ENCODE assay signal across 10 mouse cellular contexts in genomic region chr7:37931631-37932030, GRCm38 (mm10).
DNase-seq lines count a peak whose midpoint lies in the region; ATAC-seq and TF ChIP-seq lines count a peak whose summit lies in the region.
"Had no signal": no experiment of that assay in that cellular context is flagged by ENCODE, and none has a peak within 500 bp of the region (broad histone marks: within the 10 kb centered on the region; RNA-seq: fewer than 3 reads in every experiment).

No protein-coding gene starts in this region.

- 18% methylated on average over 3 of the region's 3 CpGs for WGBS in hindbrain, embryonic 11.5 days
- 16% methylated on average over 3 of the region's 3 CpGs for WGBS in hindbrain, embryonic 16.5 days
- WGBS in embryonic facial prominence, embryonic 13.5 days = 23% methylated on average over 3 of the region's 3 CpGs
- 46% methylated on average over 3 of the region's 3 CpGs for WGBS in liver, embryonic 14.5 days (ENCODE audit: insufficient replicate concordance)

- peak overlapping the region; percentile 64 for H3K27ac ChIP-seq in hindbrain, embryonic 11.5 days (ENCODE audit: low read depth, low read length)
- no peak overlapping the region for H3K27ac ChIP-seq in hindbrain, embryonic 16.5 days (ENCODE audit: low read depth, low read length)
- peak overlapping the region; percentile 48; the same call in 1 of the 2 replicates for H3K27ac ChIP-seq in embryonic facial prominence, embryonic 13.5 days
- no peak overlapping the region for H3K27ac ChIP-seq in liver, embryonic 14.5 days

- no peaks in the 10 kb centered on the region for H3K36me3 ChIP-seq in hindbrain, embryonic 11.5 days (ENCODE audit: control insufficient read depth, insufficient read depth, low read length)
- no peaks in the 10 kb centered on the region for H3K36me3 ChIP-seq in hindbrain, embryonic 16.5 days (ENCODE audit: control insufficient read depth, insufficient read depth, low read length)
- no peaks in the 10 kb centered on the region for H3K36me3 ChIP-seq in embryonic facial prominence, embryonic 13.5 days
- no peaks in the 10 kb centered on the region for H3K36me3 ChIP-seq in liver, embryonic 14.5 days (replicated peaks; ENCODE audit: control insufficient read depth, insufficient read depth, low read depth)

- H3K4me2 ChIP-seq in hindbrain, embryonic 11.5 days (replicated peaks; ENCODE audit: low read depth, low read length) = no peak overlapping the region
- H3K4me2 ChIP-seq in hindbrain, embryonic 16.5 days (ENCODE audit: low read length) = no peak overlapping the region
- peak overlapping the region; percentile 20 for H3K4me2 ChIP-seq in embryonic facial prominence, embryonic 13.5 days
- no peak overlapping the region for H3K4me2 ChIP-seq in liver, embryonic 14.5 days (ENCODE audit: low read depth)

- TF ChIP-seq EP300 in liver, embryonic 14.5 days (IDR thresholded peaks at IDR 0.05; ENCODE audit: low read depth) = no peak

- H3K4me1 ChIP-seq in hindbrain, embryonic 11.5 days (replicated peaks; ENCODE audit: control insufficient read depth, insufficient read depth, low read length) = peaks cover 13% of the 10 kb centered on the region; the same call in 1 of the 2 replicates
- H3K4me1 ChIP-seq in hindbrain, embryonic 16.5 days (ENCODE audit: control insufficient read depth, insufficient read depth, low read depth, low read length) = peaks cover 21% of the 10 kb centered on the region
- H3K4me1 ChIP-seq in embryonic facial prominence, embryonic 13.5 days = peaks cover 30% of the 10 kb centered on the region
- H3K4me1 ChIP-seq in liver, embryonic 14.5 days (replicated peaks; ENCODE audit: control insufficient read depth in 2 of 2, insufficient read depth in 2 of 2, low read length in 1 of 2) = peaks cover 0 to 4% of the 10 kb centered on the region in 2 experiments; a peak in 2 of 4 replicates

- DNase-seq in hindbrain, embryonic 11.5 days (ENCODE audit: low spot score) = peak; percentile 48
- DNase-seq in adipocyte (ENCODE audit: low spot score) = peak; percentile 24
- DNase-seq in liver, embryonic 14.5 days (ENCODE audit: low read depth in 3 of 3, low spot score in 3 of 3) = peak; percentile 22 to 28 (median 27)
- no peak for DNase-seq in layer of hippocampus, postnatal 14 days (ENCODE audit: low spot score in 2 of 2)
- no peak for DNase-seq in natural killer cell, adult 2 months (ENCODE audit: low spot score in 2 of 2)
- DNase-seq: gastrocnemius, postnatal 36 days had no signal

- no peaks in the 10 kb centered on the region for H3K27me3 ChIP-seq in hindbrain, embryonic 11.5 days (ENCODE audit: control insufficient read depth, insufficient read depth, low read length)
- H3K27me3 ChIP-seq in hindbrain, embryonic 16.5 days (replicated peaks; ENCODE audit: control insufficient read depth, insufficient read depth, low read length) = no peaks in the 10 kb centered on the region
- H3K27me3 ChIP-seq in embryonic facial prominence, embryonic 13.5 days = no peaks in the 10 kb centered on the region
- no peaks in the 10 kb centered on the region for H3K27me3 ChIP-seq in liver, embryonic 14.5 days (ENCODE audit: control insufficient read depth, insufficient read depth, low read length)

- H3K9me3 ChIP-seq in hindbrain, embryonic 11.5 days (ENCODE audit: control insufficient read depth, low read length) = no peaks in the 10 kb centered on the region
- no peaks in the 10 kb centered on the region for H3K9me3 ChIP-seq in hindbrain, embryonic 16.5 days (ENCODE audit: control insufficient read depth, low read length)
- H3K9me3 ChIP-seq in embryonic facial prominence, embryonic 13.5 days = no peaks in the 10 kb centered on the region
- no peaks in the 10 kb centered on the region for H3K9me3 ChIP-seq in liver, embryonic 14.5 days (ENCODE audit: control insufficient read depth, low read length)

- H3K9ac ChIP-seq in hindbrain, embryonic 11.5 days (ENCODE audit: low read depth, low read length) = no peak overlapping the region
- no peak overlapping the region for H3K9ac ChIP-seq in hindbrain, embryonic 16.5 days (ENCODE audit: low read depth, low read length)
- no peak overlapping the region for H3K9ac ChIP-seq in embryonic facial prominence, embryonic 13.5 days
- H3K9ac ChIP-seq in liver, embryonic 14.5 days (replicated peaks) = no peak overlapping the region

- no peak for TF ChIP-seq CTCF in liver, embryonic 14.5 days (IDR thresholded peaks at IDR 0.05; ENCODE audit: low read depth)

- peak; percentile 39 for ATAC-seq in hindbrain, embryonic 11.5 days (ENCODE audit: low FRiP score)
- no peak for ATAC-seq in hindbrain, embryonic 16.5 days
- no peak for ATAC-seq in embryonic facial prominence, embryonic 13.5 days (ENCODE audit: insufficient number of reproducible peaks, insufficient read depth, low FRiP score, low TSS enrichment, low read depth)
- ATAC-seq in liver, embryonic 14.5 days (ENCODE audit: insufficient read depth) = peak; percentile 79
- no peak for ATAC-seq in CD4-positive, CD25-positive, alpha-beta regulatory T cell, adult 4 months
- ATAC-seq: activated CD4-positive, CD25-positive, alpha-beta regulatory T cell, adult 4 months had no signal

- no peak overlapping the region for H3K4me3 ChIP-seq in hindbrain, embryonic 11.5 days (ENCODE audit: low read depth, low read length)
- no peak overlapping the region for H3K4me3 ChIP-seq in hindbrain, embryonic 16.5 days (ENCODE audit: low read length)
- no peak overlapping the region for H3K4me3 ChIP-seq in embryonic facial prominence, embryonic 13.5 days
- H3K4me3 ChIP-seq in liver, embryonic 14.5 days (ENCODE audit: insufficient read depth in 1 of 2, low read depth in 2 of 2, low read length in 2 of 2) = no peak overlapping the region

Comparison
In these comparisons a context has a peak if more than half of its experiments do, and no peak if none do; other contexts are left out.
1. ATAC-seq: peak in hindbrain, embryonic 11.5 days (single experiment) and liver, embryonic 14.5 days (single experiment); none in hindbrain, embryonic 16.5 days (single experiment), embryonic facial prominence, embryonic 13.5 days (single experiment) and CD4-positive, CD25-positive, alpha-beta regulatory T cell, adult 4 months (single experiment).
2. H3K27ac ChIP-seq: peak in hindbrain, embryonic 11.5 days (single experiment) and embryonic facial prominence, embryonic 13.5 days (single experiment); none in hindbrain, embryonic 16.5 days (single experiment) and liver, embryonic 14.5 days (single experiment).
3. DNase-seq: peak in hindbrain, embryonic 11.5 days (single experiment), adipocyte (single experiment) and liver, embryonic 14.5 days (3 of 3); none in layer of hippocampus, postnatal 14 days (0 of 2) and natural killer cell, adult 2 months (0 of 2).